ENCODE assay signal across 8 mouse cellular contexts in the genomic region with DNA sequence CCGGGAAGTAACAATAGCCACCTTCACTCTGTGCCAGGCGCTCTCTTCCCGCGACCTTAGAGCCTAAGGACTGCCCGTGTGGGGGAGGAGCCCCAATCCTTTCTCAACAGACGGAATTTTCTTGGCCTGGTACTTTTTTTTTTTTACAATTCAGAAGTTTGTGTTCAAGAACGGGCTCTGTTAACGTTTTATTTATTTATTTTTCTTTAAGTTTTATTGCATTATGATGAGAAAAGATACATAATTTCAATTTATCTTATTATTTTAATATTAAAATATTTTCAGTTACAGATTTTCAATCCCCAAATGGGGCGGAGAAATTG. TPM values are rescaled to one million over a fixed set of nuclear protein-coding genes. Genes with fewer than 3 reads are reported as not detected.
A peak's percentile ranks its signal among the peaks of the same experiment; 100 is the strongest.
DNase-seq lines count a peak whose midpoint lies in the region; ATAC-seq and TF ChIP-seq lines count a peak whose summit lies in the region.

A gene (minus strand): TSS at position 14 of the 323 bp plus-strand sequence.

- H3K36me3 ChIP-seq in megakaryocyte, embryonic 14.5 days (replicated peaks; ENCODE audit: low read length): peaks cover 5% of the 10 kb centered on the region
- H3K36me3 ChIP-seq in forebrain, embryonic 10.5 days (replicated peaks): peaks cover 26% of the 10 kb centered on the region
- no peaks in the 10 kb centered on the region for H3K36me3 ChIP-seq in limb, embryonic 11.5 days (ENCODE audit: control insufficient read depth, insufficient read depth, low read length)
- no peaks in the 10 kb centered on the region for H3K36me3 ChIP-seq in small intestine, adult 2 months (ENCODE audit: control insufficient read depth, insufficient read depth, low read length)

- H3K9me3 ChIP-seq in megakaryocyte, embryonic 14.5 days: no peaks in the 10 kb centered on the region
- H3K9me3 ChIP-seq in forebrain, embryonic 10.5 days: no peaks in the 10 kb centered on the region
- H3K9me3 ChIP-seq in limb, embryonic 11.5 days (ENCODE audit: control insufficient read depth, low read length): no peaks in the 10 kb centered on the region

- WGBS in forebrain, embryonic 10.5 days: 11% methylated on average over 9 of the region's 9 CpGs
- 12% methylated on average over 9 of the region's 9 CpGs for WGBS in limb, embryonic 11.5 days
- 6% methylated on average over 9 of the region's 9 CpGs for WGBS in small intestine, adult 2 months

- H3K27me3 ChIP-seq in megakaryocyte, embryonic 14.5 days (replicated peaks): peaks cover 35% of the 10 kb centered on the region
- peaks cover 49% of the 10 kb centered on the region for H3K27me3 ChIP-seq in forebrain, embryonic 10.5 days (ENCODE audit: poor library complexity, severe bottlenecking)
- H3K27me3 ChIP-seq in limb, embryonic 11.5 days (ENCODE audit: control insufficient read depth, insufficient read depth, low read length): 0 out of 2 replicates have a peak, but pooled peaks cover 3% of the 10 kb centered on the region
- no peaks in the 10 kb centered on the region for H3K27me3 ChIP-seq in small intestine, adult 2 months (ENCODE audit: control insufficient read depth, insufficient read depth, low read length)

- ATAC-seq in megakaryocyte, adult 5-6 weeks (ENCODE audit: poor library complexity, severe bottlenecking): no peak
- ATAC-seq in limb, embryonic 11.5 days (ENCODE audit: insufficient number of reproducible peaks, low FRiP score, low TSS enrichment, low read depth): 0 out of 2 replicates have a peak, but pooled peaks have one; percentile 5

- H3K4me2 ChIP-seq in limb, embryonic 11.5 days (ENCODE audit: low read depth, severe bottlenecking): peak within 1 kb of the TSS; percentile 97

- TF ChIP-seq POLR2A in small intestine, adult 2 months (IDR thresholded peaks at IDR 0.05; ENCODE audit: low read depth, low read length): no peak

- DNase-seq in forebrain, embryonic 10.5 days (ENCODE audit: extremely low spot score, low spot score): no peak
- DNase-seq in limb, embryonic 11.5 days (ENCODE audit: low spot score): no peak
- no peak for DNase-seq in cerebellum, postnatal 36 days
- no peak for DNase-seq in layer of hippocampus, postnatal 25 days (ENCODE audit: extremely low spot score in 1 of 2, low spot score in 1 of 2)
- DNase-seq in cerebellum, adult 9-11 months: no peak

- peak within 1 kb of the TSS; percentile 93 for H3K4me3 ChIP-seq in megakaryocyte, embryonic 14.5 days (replicated peaks)
- H3K4me3 ChIP-seq in forebrain, embryonic 10.5 days: peak within 1 kb of the TSS; percentile 64
- H3K4me3 ChIP-seq in limb, embryonic 11.5 days (ENCODE audit: low read depth, low read length): peak within 1 kb of the TSS; percentile 48
- peak within 1 kb of the TSS; percentile 70 for H3K4me3 ChIP-seq in small intestine, adult 2 months (ENCODE audit: low read depth, low read length)

- H3K27ac ChIP-seq in forebrain, embryonic 10.5 days: peak within 1 kb of the TSS; percentile 74
- no peak within 1 kb of the TSS for H3K27ac ChIP-seq in limb, embryonic 11.5 days (replicated peaks; ENCODE audit: low read depth, low read length)
- H3K27ac ChIP-seq in small intestine, adult 2 months (ENCODE audit: insufficient read depth, low read depth, low read length): peak within 1 kb of the TSS; percentile 84

- H3K9ac ChIP-seq in limb, embryonic 11.5 days (ENCODE audit: low read length): peak within 1 kb of the TSS; percentile 51

- no peak for TF ChIP-seq CTCF in small intestine, adult 2 months (IDR thresholded peaks at IDR 0.05; ENCODE audit: extremely low read depth, insufficient read length, insufficient replicate concordance, low read depth, low read length)

- peaks cover 55% of the 10 kb centered on the region for H3K4me1 ChIP-seq in megakaryocyte, embryonic 14.5 days
- H3K4me1 ChIP-seq in forebrain, embryonic 10.5 days: peaks cover 36% of the 10 kb centered on the region
- no peaks in the 10 kb centered on the region for H3K4me1 ChIP-seq in limb, embryonic 11.5 days (ENCODE audit: control insufficient read depth, insufficient read depth, low read length)
- peaks cover 31% of the 10 kb centered on the region for H3K4me1 ChIP-seq in small intestine, adult 2 months (ENCODE audit: control insufficient read depth, insufficient read depth, insufficient read length, low read length)

RNA-seq across cellular contexts. Expression of the gene that starts here (rescaled TPM):
- 0.54 and 0.94 TPM in 2 replicates for polyA plus RNA-seq in megakaryocyte, embryonic 14.5 days (2012; ENCODE audit: insufficient read depth, low replicate concordance)
- total RNA-seq in megakaryocyte, adult 5-6 weeks (2015): not detected in 2 replicates
- not detected in 2 replicates for total RNA-seq in megakaryocyte, adult 5-6 weeks (2017)
- 1.5 and 2.2 TPM in 2 replicates for polyA plus RNA-seq in forebrain, embryonic 10.5 days (2016; fragmentation: Nextera tagmentation; extraction: Ambion mirVana)
- 1.2 and 1.4 TPM in 2 replicates for polyA plus RNA-seq in limb, embryonic 11.5 days (2014; fragmentation: Nextera tagmentation; extraction: Ambion mirVana)
- 4.3 and 7.3 TPM in 2 replicates for polyA plus RNA-seq in small intestine, adult 2 months (2012; rRNA removed)
- total RNA-seq in layer of hippocampus, postnatal 25 days (2021): 1 to 10 TPM; 4.8 to 5.0 TPM

Comparison
In these comparisons a context has a peak if more than half of its experiments do, and no peak if none do; other contexts are left out.
1. RNA of the gene that starts here (total RNA-seq): 4.8 to 5.0 TPM in layer of hippocampus, postnatal 25 days; not detected in megakaryocyte, adult 5-6 weeks; every median in the first group is over 4 times any median in the second.
2. Peak in every context shown above with its lines, with median percentiles within 50 percentile points of each other: H3K4me3 ChIP-seq.